Mouse (Mus musculus) monocyte, adult 5-6 weeks (primary cell): ENCODE results near the gene Rsph6a. TPM values are rescaled to one million over a fixed set of nuclear protein-coding genes. Genes with fewer than 3 reads are reported as not detected.

ENCODE experiments used
- ATAC-seq: fragments of 153-309, 156-312 bp; replicated peaks from 2 replicates; pipeline ENCODE4 v1.8.0; 2017; ENCODE audit warnings: mild to moderate bottlenecking; ENCODE audit not compliant: low TSS enrichment, insufficient number of reproducible peaks, severe bottlenecking, poor library complexity, low FRiP score
- total RNA-seq: library from RNA; stranded (forward); fragments of 200-1000, 200-491, 200-594 nt; gene quantifications from 3 replicates; pipeline ENCODE4 v1.2.3, GENCODE M21; 2017

Gene Rsph6a
- total RNA-seq, 1 experiment from 2014 or later: not detected

- no peak for ATAC-seq
Measured at GRCm38 (mm10) chr7:19075231-19075630, 20.7 kb downstream of the Rsph6a start.

GRCm38 (mm10) chr7:19075723-19076585, 21.5 kb downstream of the Rsph6a start, which contains the start of gene Dmwd:
Dmwd (plus strand) TSS chr7:19076227.
- ATAC-seq: no peak

DNA sequence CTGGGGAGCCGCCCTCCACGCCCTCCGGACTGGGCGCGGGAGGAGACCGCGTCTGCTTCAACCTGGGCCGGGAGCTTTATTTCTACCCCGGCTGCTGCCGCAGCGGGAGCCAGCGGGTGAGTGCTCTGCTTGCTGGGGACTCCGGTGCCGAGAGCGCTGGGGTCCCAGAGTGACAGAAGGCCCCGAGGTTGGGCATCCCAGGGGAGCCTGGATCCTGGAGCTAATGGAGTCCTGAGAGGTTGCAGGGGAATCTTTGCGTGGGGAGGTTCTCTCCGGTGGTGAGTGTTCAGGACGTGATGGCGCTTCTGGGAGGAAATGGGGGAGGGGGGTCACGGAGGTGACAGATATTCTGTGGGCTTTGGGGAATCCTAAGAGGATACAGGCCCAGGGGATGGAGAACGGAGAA, 22.1 kb downstream of the Rsph6a start:
- ATAC-seq: no peak

DNA sequence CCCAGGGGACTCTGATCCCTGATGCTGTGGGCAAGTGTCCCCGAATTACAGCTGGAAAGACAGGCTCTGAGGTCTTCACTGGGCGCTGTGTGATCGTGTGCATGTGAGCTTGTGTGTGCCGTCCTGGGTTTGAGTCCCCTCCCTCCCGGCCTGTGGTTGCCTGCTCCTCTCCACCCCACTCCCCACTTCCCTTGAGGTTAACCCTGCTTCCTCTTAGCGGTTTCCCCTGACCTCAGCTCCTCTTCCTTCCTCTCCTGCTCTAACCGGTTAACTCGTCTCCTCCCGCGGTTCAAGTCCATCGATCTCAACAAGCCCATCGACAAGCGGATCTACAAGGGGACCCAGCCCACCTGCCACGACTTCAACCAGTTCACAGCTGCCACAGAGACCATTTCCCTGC, 23.3 kb downstream of the Rsph6a start:
- peak; percentile 89 for ATAC-seq

GRCm38 (mm10) chr7:19078732-19079131, 24.2 kb downstream of the Rsph6a start:
- ATAC-seq: no peak

DNA sequence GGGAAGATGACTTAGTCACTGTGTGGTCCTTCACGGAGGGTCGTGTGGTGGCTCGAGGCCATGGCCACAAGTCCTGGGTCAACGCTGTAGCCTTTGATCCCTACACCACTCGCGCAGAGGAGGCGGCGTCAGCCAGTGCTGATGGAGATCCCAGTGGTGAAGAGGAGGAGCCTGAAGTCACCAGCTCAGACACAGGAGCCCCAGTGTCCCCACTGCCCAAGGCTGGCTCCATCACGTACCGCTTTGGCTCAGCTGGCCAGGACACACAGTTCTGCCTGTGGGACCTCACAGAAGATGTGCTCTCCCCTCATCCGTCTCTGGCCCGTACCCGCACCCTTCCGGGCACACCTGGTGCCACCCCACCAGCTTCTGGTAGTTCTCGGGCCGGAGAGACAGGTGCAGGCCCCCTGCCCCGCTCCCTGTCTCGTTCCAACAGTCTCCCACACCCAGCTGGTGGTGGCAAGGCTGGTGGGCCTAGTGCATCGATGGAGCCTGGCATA, 26.0 kb downstream of the Rsph6a start:
- no peak for ATAC-seq

GRCm38 (mm10) chr7:19082171-19082570, 27.7 kb downstream of the Rsph6a start:
- no peak for ATAC-seq

DNA sequence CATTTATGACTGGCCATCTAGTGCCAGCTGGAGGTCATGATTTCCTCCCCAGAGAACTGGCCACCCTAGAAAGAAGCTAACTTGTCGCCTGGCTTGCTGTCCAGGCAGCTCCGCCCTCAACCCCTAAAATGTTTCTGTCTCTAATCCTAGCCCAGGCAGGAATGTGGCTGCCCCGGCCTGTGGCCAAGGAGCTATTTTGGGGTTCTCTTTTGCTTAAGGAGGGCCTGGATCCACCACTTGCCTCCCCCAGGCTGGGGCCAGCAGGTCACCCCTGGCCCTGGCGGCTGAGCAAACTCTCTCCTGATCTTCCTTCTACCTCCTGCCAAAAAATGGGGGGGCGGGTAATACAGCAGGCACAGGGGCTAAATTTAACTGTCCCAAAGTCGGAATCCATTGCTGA, 28.6 kb downstream of the Rsph6a start:
- no peak for ATAC-seq

DNA sequence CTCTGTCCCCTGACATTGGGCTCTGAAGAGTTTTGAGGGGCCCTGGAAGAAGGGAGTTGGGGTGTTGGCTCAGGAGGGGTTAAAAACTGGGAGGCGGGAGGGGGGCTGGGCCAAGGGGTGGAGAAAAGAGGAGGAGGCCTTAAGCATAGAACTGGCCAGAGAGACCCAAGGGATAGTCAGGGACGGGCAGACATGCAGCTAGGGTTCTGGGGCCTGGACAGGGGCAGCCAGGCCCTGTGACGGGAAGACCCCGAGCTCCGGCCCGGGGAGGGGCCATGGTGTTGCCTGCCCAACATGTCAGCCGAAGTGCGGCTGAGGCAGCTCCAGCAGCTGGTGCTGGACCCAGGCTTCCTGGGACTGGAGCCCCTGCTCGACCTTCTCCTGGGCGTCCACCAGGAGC, 29.2 kb downstream of the Rsph6a start, which contains the start of gene Dmpk:
TSS of gene Dmpk (plus strand) at position 149 of the 400 bp plus-strand sequence.
- no peak for ATAC-seq

GRCm38 (mm10) chr7:19084277-19084771, 29.8 kb downstream of the Rsph6a start:
- ATAC-seq: peak; percentile 80

GRCm38 (mm10) chr7:19084921-19085473, 30.5 kb downstream of the Rsph6a start:
- ATAC-seq: no peak

GRCm38 (mm10) chr7:19085495-19085894, 31.0 kb downstream of the Rsph6a start:
- ATAC-seq: no peak

GRCm38 (mm10) chr7:19086042-19086441, 31.6 kb downstream of the Rsph6a start:
- ATAC-seq: no peak

GRCm38 (mm10) chr7:19086760-19087159, 32.3 kb downstream of the Rsph6a start:
- ATAC-seq: no peak

- no peak for ATAC-seq
Measured at GRCm38 (mm10) chr7:19088813-19089212, 34.3 kb downstream of the Rsph6a start.

DNA sequence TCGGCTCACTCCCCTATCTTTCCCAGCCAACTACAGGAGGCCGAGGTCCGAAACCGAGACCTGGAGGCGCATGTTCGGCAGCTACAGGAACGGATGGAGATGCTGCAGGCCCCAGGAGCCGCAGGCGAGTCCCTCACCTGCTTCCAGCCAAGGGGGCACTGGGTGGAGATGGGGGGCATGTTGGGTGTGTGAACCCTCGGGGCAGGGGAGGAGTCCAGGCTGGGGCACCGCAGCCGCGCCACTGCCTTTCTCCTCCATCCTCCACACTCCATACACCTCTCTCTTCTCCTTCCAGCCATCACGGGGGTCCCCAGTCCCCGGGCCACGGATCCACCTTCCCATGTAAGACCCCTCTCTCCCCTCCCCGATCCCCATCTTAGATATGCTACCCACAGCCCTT, 37.4 kb downstream of the Rsph6a start:
- no peak for ATAC-seq

- no peak for ATAC-seq
Measured at GRCm38 (mm10) chr7:19092381-19093173, 38.1 kb downstream of the Rsph6a start.

GRCm38 (mm10) chr7:19093174-19093521, 38.7 kb downstream of the Rsph6a start:
- peak; percentile 48 for ATAC-seq
